Mouse (Mus musculus): ENCODE data around the gene Cdc27. TPM values are rescaled to one million over a fixed set of nuclear protein-coding genes. Genes with fewer than 3 reads are reported as not detected.
"Not testable (repeated sequence)": the region's sequence is repeated elsewhere in the genome, so short reads cannot be mapped to it uniquely, and the experiment has no call there.

The Cdc27 gene
- polyA plus RNA-seq, 1 experiment = 25.6 TPM

GRCm38 (mm10) chr11:104572091-104572490 is 21.7 kb upstream of the Cdc27 start:
- no peak for DNase-seq (ENCODE audit: extremely low spot score in 1 of 2, low spot score in 1 of 2)

DNA sequence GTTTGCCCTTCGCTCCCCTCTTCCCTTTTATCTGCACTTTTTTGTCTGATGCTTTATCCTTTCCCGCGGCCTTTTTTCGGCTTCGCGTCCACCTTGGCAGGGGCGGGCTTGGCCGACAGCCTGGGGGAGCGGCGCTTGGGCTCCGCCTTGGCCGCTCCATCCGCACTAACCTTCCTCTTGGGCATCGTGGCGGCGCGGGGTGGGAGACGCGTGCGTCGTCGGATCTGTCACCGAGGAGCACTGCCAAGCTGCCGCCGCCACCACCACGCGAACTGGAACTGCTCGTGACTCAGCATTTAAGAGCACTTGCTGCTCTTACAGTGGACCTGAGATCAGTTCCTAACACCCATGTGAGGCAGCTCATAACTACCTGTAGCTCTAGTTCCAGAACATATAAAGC is 21.0 kb upstream of the Cdc27 start:
- peak in 1 of 2 experiments; percentile 64 for DNase-seq (ENCODE audit: extremely low spot score in 1 of 2, low spot score in 1 of 2)

GRCm38 (mm10) chr11:104570515-104570914 is 20.1 kb upstream of the Cdc27 start:
- DNase-seq (ENCODE audit: extremely low spot score in 1 of 2, low spot score in 1 of 2) = not testable (repeated sequence)

DNA sequence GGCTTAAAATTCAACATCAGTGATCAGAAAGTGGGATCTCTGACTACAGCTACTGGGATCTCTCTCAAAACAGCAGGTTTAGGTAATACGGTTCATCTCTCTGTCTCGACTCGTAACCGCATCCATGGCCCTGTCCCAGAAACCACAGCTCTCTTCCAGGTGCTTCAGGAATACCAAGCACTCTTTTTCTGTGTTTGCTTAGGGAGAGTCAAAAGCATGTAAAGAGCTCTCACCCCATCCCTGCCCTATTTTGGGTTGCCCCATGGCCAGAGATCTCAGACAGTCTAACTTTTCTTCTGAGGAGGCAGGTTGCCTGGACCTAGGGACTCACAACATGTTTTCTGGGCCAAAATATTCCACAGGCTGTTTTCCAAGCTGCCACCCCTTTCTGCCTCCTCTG is 17.9 kb upstream of the Cdc27 start:
- DNase-seq (ENCODE audit: extremely low spot score in 1 of 2, low spot score in 1 of 2) = no peak

DNA sequence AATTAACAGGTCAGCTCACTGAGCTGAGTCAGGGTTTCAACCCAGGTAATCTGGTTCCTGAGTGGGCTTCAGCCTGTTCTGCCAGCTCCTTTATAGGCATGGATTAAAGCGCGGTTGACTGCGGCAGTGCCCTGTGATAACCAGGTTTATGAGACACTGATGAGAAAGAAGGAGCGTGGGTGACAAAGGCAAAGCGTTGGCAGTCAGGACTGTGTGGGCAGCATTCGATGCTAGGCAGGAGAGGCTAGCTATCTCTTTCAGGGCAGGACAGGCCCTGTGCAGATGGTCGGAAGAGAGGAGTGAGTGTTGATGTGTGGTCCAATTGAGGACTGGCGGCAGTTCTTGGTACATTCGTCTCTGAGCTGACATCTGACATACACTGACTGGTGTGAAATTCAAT is 17.3 kb upstream of the Cdc27 start:
- DNase-seq (ENCODE audit: extremely low spot score in 1 of 2, low spot score in 1 of 2) = peak in 1 of 2 experiments; percentile 53

- DNase-seq (ENCODE audit: extremely low spot score in 1 of 2, low spot score in 1 of 2) = no peak
Measured at GRCm38 (mm10) chr11:104566796-104567195, 16.4 kb upstream of the Cdc27 start.

- no peak for DNase-seq (ENCODE audit: extremely low spot score in 1 of 2, low spot score in 1 of 2)
Measured at GRCm38 (mm10) chr11:104566097-104566496, 15.7 kb upstream of the Cdc27 start.

- DNase-seq (ENCODE audit: extremely low spot score in 1 of 2, low spot score in 1 of 2) = no peak
Measured at GRCm38 (mm10) chr11:104565172-104565571, 14.8 kb upstream of the Cdc27 start.

DNA sequence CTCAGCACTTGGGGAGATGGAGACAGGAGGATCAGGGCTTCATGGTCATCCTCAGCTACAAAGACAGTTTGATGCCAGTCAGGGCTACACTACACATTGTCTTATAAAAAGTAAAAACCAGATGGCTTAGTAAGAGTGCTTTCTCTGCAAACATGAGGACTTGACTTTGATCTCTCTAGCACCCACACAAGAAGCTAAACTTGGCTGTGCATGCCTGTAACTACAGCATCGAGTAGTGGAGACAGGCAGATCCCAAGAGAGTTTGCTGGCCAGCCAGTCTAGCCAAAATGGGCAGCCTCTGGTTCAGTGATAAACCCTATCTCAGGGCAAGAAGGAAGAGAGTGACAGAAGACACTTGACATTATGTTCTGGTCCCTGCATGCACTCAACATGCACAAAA is 13.1 kb upstream of the Cdc27 start:
- peak; percentile 51 to 54 for DNase-seq (ENCODE audit: extremely low spot score in 1 of 2, low spot score in 1 of 2)

DNA sequence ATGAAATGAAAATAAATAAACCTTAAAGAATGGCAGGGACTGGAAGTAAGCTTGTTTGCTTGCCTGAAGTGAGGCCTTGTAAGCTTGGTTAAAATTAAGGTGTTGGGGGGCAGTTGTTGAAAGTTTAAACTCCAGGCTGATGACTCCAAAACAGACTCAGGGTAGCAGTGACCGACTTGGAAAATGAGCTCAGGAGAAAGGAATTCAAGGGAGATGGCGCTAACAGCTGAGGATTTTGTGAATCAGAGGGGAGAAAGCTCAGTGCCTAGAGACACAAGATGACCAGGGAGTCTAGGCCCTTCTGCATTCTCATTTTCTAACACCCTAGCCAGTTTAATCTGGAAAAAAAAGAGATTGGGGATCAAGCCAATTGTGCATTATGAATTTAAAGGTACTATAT is 10.6 kb upstream of the Cdc27 start:
- DNase-seq (ENCODE audit: extremely low spot score in 1 of 2, low spot score in 1 of 2) = no peak

DNA sequence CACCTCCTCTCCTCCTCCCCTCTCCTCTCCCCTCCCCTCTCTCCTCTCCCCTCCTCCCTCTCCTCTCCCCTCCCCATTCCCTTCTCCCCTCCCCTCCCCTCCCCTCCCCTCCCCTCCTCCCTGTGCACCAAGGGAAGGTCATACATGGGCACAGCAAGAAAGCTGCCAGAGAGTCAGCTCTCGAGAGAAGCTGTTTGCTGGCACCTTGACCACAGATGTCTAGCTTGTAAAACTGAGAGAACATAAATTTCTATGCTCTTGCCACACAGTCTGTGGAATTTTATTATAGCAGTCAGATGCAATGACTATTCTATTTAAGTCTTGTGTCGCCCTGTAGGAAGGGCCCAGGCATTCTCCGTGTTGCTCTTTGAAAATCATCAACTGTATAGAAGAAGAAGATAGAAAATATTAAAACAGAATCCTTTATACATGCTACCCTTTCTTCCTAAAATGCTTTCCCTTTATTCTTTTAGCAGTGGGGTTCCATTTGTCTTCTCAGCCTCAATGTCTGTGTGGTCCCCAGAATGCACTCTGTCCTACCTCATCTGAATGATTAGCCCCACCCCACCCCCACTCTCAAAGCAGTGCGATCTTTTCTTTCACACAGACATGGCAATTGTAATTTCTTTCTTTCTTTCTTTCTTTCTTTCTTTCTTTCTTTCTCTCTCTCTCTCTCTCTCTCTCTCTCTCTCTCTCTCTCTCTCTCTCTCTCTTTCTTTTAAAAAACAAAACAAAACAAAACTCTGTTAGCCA is 8.4 kb upstream of the Cdc27 start:
- peak in 1 of 2 experiments; percentile 60 for DNase-seq (ENCODE audit: extremely low spot score in 1 of 2, low spot score in 1 of 2)

DNA sequence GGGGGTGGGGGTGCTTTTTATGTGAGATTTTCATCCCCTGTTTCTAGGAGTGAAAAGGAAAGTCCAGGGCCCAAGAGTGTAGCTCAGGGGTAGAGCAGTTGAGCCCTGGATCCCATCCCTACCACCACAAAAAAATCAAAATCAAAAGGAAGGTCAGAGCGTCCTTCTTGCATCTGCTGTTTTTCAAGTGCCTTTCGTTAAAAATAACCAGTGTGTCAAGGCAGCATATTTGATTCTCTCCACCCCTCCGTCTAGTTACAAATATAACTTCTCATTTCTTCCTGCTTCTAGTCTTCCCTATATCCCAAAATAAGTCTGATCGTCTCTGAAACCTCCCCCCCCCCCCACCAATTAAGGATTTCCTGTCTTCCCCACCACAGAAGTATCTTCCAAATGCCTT is 7.6 kb upstream of the Cdc27 start:
- DNase-seq (ENCODE audit: extremely low spot score in 1 of 2, low spot score in 1 of 2) = peak in 1 of 2 experiments; percentile 48

DNA sequence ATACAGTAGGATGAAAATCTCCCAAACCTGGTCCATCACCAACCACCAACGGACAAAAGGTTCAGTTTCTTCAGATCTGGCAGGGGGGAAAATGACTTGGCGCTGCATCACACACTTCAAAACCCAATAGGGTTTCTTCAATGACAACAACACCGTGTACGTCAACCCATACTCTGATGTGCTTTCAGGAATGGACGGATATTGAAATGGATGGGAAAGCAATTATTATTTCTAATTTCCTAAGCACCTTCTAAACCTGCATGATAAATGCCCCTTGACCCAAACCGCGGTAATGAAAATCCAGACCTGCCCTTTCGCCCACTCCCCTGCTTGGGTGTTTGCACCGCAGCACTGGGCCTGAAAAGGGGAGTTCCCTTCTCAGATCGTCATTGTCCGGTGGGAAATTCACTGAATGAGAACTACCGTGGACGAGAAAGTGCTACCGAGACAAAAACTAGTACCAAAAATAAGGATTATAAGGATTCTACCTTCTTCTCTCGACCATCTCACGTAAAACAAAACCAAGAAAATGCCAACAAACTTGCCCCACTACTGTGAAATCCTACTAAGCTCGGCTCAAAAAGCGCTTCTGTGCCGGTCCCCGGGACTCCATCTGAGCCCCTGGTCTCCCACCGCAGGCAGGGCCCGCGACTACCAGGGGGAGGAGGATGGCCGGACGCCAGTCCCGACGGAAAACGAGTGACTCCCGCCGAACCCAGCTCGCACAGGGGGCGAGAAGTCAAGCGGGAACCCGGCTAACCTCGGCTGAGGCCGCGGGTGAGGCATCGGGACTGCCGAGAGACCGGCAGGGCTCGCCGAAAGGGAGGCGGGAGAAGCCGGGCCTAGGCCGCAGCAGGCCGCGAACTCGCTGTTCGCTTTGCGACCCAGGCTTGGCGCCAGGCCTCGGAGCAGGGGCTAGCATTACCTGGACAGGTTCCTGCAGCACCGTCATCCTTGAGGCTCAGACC is 698 bp downstream of the Cdc27 start:
- peak in 1 of 2 experiments; percentile 51 for DNase-seq (ENCODE audit: extremely low spot score in 1 of 2, low spot score in 1 of 2)

DNA sequence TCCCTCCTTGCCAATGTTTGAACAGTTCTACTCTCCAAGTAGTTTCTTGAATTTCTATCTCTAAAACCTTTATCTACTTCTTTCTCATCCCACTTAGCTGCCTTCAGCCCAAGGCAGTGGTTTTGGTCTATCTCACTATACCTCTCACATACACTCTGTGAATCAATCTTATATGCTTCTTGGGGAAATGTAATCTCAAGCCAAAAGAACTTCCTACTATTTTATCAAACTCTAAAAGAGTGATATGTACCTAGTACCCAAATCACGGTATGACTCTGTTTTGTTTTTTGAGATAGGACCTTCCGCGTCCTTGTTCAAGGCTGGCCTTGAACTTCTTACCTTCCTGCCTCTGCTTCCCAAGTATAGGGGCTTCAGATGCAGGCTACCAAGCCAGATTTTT is 2.9 kb downstream of the Cdc27 start:
- no peak for DNase-seq (ENCODE audit: extremely low spot score in 1 of 2, low spot score in 1 of 2)

DNA sequence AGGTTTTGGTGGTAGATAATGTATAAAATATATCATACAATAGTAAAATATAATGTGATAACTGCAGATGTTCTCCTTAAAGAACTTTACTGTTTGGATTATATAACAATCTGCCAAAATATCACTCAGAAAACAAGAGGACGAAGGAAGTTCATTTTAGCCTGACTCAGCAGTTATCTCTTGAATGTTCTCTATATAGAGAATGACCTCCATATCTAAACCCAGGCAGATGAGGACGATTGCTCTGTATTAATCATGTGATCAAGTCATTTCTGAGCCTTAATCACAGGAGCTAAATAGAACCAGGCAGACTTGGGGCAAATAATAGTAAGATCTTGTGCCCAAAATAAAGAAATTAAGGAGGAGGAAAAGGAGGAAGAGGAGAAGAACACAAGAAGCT is 5.9 kb downstream of the Cdc27 start:
- DNase-seq (ENCODE audit: extremely low spot score in 1 of 2, low spot score in 1 of 2) = no peak

GRCm38 (mm10) chr11:104543337-104543736 is 7.1 kb downstream of the Cdc27 start:
- not testable (repeated sequence) for DNase-seq (ENCODE audit: extremely low spot score in 1 of 2, low spot score in 1 of 2)

DNA sequence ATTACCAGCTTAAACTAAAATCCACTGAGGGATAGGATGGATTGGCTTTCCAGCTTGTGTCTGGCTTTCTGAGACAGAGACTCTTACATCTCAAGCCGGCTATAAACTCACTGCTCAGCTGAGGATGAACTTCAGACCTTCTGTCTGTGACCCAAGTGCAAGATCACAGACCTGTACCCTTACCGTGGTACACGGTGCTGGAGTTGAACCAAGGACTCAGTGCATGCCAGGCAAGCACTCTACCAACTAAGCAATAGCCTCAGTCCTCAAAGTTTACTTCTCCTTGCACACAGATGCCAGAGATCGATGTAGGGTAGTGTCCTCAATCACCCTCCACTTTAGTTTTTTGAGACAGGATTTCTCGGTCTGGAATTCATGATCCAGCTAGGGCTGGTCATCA is 10.6 kb downstream of the Cdc27 start:
- DNase-seq (ENCODE audit: extremely low spot score in 1 of 2, low spot score in 1 of 2) = no peak

DNA sequence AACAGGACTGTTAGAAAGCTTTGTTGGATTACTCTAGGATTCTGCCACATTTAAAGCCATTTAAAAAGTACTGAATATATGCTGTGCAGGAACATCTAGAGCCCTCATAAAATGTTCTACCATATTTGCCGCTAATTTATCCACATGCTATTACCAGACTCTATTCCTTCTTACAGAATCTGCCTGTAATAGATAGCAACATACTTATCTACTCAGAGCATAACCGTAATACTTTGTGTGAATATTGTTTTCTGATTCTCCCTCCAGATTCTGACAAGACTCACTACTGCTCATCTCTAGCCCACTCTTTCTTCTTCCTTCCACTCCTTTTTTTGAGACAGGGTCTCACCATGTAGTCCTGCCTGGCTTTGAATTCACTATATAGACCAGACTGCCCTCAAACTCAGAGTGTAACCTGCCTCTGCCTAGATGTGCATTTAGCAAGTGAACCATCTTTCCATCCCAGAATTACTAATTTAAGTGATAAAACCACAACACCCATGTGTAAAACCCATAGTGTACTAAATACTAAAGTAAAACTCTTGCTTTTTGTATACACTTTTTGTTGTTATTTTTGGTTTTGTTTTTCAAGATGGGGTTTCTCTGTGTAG is 12.4 kb downstream of the Cdc27 start:
- DNase-seq (ENCODE audit: extremely low spot score in 1 of 2, low spot score in 1 of 2) = no peak

DNA sequence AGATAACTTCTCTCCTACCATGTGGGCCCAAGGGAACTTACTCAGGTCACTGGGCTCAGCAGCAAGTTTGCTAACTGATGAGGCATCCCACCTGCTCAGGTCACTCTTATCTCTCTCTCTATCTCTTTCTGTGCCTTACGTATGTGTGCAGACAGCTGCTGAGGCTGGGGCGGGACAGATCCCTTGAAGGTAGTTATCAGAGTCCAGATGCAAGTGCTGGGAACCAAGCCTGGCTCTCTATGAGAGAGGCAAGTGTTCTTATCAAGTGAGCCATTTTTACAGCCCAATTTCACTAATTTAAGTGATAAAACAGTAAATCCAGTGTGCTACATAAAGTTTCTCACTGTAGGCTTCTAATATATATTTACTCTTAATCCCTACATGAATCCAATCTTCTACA is 13.6 kb downstream of the Cdc27 start:
- DNase-seq (ENCODE audit: extremely low spot score in 1 of 2, low spot score in 1 of 2) = no peak

- no peak for DNase-seq (ENCODE audit: extremely low spot score in 1 of 2, low spot score in 1 of 2)
Measured at GRCm38 (mm10) chr11:104525935-104526334, 24.5 kb downstream of the Cdc27 start.

DNA sequence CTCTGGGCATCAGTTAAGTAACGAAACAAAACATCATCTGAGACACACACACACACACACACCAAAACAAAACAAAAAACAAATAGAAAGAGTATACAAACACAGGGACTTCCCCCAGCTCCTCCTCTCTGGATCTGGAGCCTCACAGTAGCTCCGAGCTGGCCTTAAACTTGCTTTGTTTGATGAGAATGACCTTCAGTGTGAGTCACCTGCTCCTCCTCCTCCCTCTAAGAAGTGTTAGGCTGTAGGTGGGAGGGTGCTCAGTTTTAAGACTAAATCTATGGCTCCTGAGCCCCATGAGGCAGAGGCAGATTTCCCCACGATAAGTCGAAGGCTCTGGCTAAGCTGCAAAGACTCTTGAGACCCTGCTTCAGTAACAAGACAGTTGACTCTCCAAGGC is 38.0 kb downstream of the Cdc27 start:
- no peak for DNase-seq (ENCODE audit: extremely low spot score in 1 of 2, low spot score in 1 of 2)

Data from frontal cortex, adult 2 months (tissue).